3 mouse cellular contexts compared by ENCODE assay signal in genomic region chr2:107963921-107964320, GRCm38 (mm10).
DNase-seq lines count a peak whose midpoint lies in the region; TF ChIP-seq lines count a peak whose summit lies in the region.
"Not testable (repeated sequence)": the region's sequence is repeated elsewhere in the genome, so short reads cannot be mapped to it uniquely, and the experiment has no call there.

No protein-coding gene starts in this region.

- not testable (repeated sequence) for TF ChIP-seq POLR2A in MEL (IDR thresholded peaks at IDR 0.05; ENCODE audit: control insufficient read depth in 1 of 2, insufficient read depth in 1 of 2, low read depth in 1 of 2, low read length in 2 of 2, poor library complexity in 1 of 2)

- not testable (repeated sequence) for H3K4me3 ChIP-seq in MEL (ENCODE audit: control insufficient read depth in 1 of 2, insufficient read depth in 1 of 2, low read depth in 2 of 2, low read length in 2 of 2)

- not testable (repeated sequence) for H3K4me1 ChIP-seq in MEL (ENCODE audit: control insufficient read depth in 1 of 2, insufficient read depth in 2 of 2, low read length in 2 of 2)

- peak in 1 of 2 experiments; percentile 50; a peak in 1 of 4 replicates for TF ChIP-seq EP300 in MEL (IDR thresholded peaks at IDR 0.05; ENCODE audit: low read depth in 1 of 2, low read length in 2 of 2)

- peaks cover 0 to 14% of the 10 kb centered on the region in 2 experiments; a peak in 2 of 4 replicates for H3K36me3 ChIP-seq in MEL (ENCODE audit: control insufficient read depth in 1 of 2, insufficient read depth in 2 of 2, low read length in 2 of 2)

- H3K9me3 ChIP-seq in MEL (replicated peaks; ENCODE audit: insufficient read depth, low read length) = not testable (repeated sequence)

- peak; percentile 4 to 15 for DNase-seq in B cell, adult 2 months
- DNase-seq in MEL (ENCODE audit: low read depth, low spot score) (peak; percentile 63), MEL-GATA-1-ER (ENCODE audit: extremely low read depth, low read depth) (peak; percentile 62)

- not testable (repeated sequence) for H3K9ac ChIP-seq in MEL (ENCODE audit: control insufficient read depth, low read depth, low read length, poor library complexity, severe bottlenecking)

- TF ChIP-seq RAD21 in MEL (IDR thresholded peaks at IDR 0.05; ENCODE audit: low read depth, low read length) = not testable (repeated sequence)

- H3K27ac ChIP-seq in MEL (ENCODE audit: control insufficient read depth, low read depth, low read length) = peak overlapping the region; percentile 29; the same call in 1 of the 2 replicates

- not testable (repeated sequence) for H3K27me3 ChIP-seq in MEL (ENCODE audit: control insufficient read depth in 1 of 2, insufficient read depth in 2 of 2, low read length in 2 of 2)

- not testable (repeated sequence) for H3K79me2 ChIP-seq in MEL (ENCODE audit: control insufficient read depth, insufficient read depth, low read length, poor library complexity)

- not testable (repeated sequence) for TF ChIP-seq CTCF in MEL (IDR thresholded peaks at IDR 0.05 in 2 of 3, conservative IDR thresholded peaks at IDR 0.05 in 1 of 3; ENCODE audit: control insufficient read depth in 1 of 3, insufficient read depth in 1 of 3, low read depth in 2 of 3, low read length in 3 of 3, poor library complexity in 1 of 3, severe bottlenecking in 1 of 3)

TF ChIP-seq in MEL, 35 proteins besides CTCF, POLR2A, EP300 and RAD21:
- TF ChIP-seq TAL1 (IDR thresholded peaks at IDR 0.05; ENCODE audit: low read length) = peak; percentile 38

Comparison
In these comparisons a context has a peak if more than half of its experiments do, and no peak if none do; other contexts are left out.
1. DNase-seq: peak in every context shown above with its lines; median percentile 63 in MEL; 62 in MEL-GATA-1-ER; 10 in B cell, adult 2 months.